Mouse (Mus musculus) spleen, adult 18-20 months (tissue): ENCODE results near the gene Tgif1.
A peak's percentile ranks its signal among the peaks of the same experiment; 100 is the strongest.

Experiments used
- DNase-seq, 2 experiments: peaks; one replicate each; pipeline ENCODE4 v3.0.0; 2022; ENCODE audit warnings: mixed read lengths in 2 of 2

Tgif1 gene

GRCm38 (mm10) chr17:70866029-70866428, 12.7 kb upstream of the Tgif1 start:
- no peak for DNase-seq

DNA sequence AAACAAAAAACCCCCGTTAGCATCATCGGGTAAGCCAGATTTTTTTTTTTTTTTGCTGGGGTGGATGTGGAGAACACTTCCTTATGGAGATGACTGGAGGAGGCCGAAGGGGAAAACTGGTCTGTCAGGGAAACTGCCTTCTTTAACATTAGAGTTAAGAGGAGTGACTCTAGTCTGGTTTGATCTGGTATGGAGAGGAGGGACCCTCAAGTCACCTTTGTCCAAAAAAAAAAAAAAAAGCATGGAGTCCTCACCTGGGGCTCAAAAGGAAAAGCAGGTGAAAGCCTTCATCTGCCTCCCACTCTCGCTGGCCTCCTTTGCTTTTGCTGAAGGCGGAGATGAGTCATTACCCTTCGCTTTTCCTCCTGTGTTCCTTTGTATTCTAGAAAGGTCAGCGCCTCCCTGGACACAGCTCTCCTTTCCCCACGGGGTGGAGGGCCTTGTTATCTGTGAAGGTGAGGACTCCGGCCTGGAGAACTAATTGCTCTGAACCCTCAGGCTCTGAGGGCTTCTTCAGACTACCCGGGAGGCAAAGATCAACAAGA, 11.8 kb upstream of the Tgif1 start:
- no peak for DNase-seq

- no peak for DNase-seq
These were observed 11.3 kb upstream of the Tgif1 start for GRCm38 (mm10) chr17:70864645-70865044.

- no peak for DNase-seq
These were observed 10.8 kb upstream of the Tgif1 start for GRCm38 (mm10) chr17:70864117-70864516.

GRCm38 (mm10) chr17:70858814-70859213, 5.5 kb upstream of the Tgif1 start:
- DNase-seq = no peak

DNA sequence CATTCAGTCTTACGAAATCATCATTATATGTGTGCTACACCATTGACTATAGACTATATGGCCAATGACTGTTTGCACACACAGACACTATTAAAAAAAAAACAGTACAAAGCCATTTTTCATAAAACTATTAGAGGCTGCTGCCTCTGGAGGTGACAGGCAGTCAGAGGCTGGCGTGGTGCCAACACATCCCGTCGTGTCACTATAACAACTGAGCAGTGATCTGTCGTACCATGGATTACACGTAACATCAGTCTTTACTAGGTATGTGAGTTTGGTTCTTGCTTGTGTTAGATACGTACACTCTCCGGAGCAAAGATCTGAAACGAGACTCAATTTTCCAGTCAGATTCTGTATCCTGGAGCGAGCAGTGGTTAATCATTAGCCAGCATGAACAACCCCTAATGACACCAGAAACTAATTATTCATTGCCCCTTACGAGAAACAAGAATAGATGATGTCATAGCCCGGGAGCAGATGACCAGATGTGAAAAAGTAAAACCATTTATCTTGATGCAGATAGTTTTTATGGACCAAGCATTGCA, 3.6 kb upstream of the Tgif1 start:
- DNase-seq = no peak

DNA sequence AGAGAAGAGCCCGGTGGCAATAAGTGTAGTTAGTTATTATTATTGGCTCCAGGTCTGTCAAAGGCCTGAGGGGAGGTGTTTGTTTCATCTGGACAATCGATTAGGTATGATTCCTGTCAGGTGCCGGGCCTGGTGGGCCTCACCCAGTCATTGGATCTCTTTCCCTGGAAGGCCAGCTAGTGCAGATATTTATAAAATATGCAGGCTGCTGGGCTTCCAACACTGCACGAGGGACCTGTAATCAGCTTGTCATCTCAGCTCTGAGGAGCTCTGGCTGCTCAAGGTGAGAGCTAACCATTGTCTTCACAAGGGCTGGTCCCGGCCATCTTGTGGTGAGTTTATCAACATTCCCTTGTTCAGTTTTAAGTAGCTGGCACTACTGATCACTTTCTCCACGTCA, 675 bp upstream of the Tgif1 start:
- DNase-seq = no peak

DNA sequence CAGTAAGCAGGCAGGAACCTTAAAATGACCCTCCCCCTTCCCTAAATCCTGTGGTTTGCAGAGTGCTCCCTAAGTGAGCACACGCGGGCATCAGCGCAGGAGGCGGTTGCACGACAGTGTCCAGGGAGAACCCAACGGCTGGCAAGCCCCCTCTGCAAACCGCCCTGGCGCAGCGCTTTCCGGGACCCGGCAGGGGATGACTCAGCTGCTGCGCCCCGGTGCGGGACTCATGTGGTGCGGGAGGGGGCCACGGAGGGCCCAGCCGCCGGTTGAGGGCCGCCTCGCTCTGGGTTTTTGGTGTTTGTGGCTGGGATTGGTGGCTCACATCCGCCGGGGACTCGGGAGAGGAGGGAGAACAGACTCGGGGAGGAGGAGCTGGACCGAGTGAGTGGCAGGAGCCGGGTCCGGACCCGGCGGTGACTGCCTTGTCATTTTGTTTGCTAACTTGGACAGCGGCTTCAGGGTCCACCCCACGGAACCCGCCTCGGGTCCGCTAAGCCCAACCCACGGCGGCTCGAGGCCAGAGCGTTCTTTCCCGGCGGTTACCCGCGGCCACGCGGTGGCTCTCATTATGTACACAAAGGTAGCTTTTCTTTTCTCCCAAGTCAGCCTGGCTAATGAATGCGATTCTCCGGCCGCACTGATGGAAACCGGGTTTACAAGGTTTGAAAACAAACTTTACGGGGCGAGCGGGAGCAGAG, 510 bp downstream of the Tgif1 start:
- peak; percentile 58 to 63 for DNase-seq

- peak; percentile 69 to 79 for DNase-seq
These were observed 1.2 kb downstream of the Tgif1 start for GRCm38 (mm10) chr17:70852011-70852685.

DNA sequence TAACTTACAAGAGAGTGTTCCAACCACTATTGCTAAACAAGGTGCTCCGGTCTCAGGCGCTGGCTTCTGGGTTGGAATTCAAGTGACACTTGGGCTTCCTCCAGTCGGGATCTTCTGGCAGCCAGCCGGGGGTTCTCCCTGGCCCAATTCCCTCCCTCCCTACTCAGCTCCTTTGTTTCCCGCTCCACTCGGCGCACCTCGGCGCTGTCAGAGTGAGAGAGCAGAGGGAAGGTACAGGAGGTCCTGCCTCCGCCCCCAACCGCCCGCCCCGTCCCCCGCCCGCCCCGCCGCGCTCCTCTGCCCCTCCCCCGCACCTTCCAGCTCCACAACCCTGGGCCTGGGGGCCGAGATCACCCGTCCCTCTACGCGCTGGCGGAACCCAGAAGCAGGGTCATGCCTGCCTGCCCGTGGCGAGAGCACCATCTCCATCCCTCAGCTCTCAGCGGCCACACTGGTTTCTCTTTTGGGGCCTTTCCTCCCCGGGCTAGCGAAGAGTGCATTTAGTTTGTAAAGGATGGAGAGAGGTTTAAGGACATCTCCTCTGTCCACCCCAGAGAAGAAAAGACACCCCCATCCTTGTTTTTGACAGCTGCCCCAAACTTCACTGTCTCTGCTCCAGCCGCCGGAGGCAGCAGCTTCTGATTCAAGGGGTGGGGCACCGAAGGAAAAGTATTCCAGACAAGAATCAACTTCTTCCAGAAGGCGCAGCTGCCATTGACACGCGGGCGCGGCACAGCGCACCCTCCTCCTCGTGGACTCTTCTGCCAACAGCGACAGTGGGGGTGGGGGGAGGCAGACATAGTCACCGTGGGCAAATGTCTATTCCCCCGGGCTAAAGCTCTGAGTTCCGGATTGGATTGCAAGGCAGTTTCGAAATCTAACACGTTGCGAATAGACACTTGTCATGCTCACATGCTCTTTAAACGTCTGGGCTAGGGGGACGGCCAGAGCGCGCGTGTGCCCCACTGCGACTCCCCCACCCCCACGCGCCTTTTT, 2.1 kb downstream of the Tgif1 start:
- peak; percentile 62 to 70 for DNase-seq

- DNase-seq = peak; percentile 46 to 62
These were observed 2.9 kb downstream of the Tgif1 start for GRCm38 (mm10) chr17:70850233-70850995.

- peak; percentile 74 to 84 for DNase-seq
These were observed 3.7 kb downstream of the Tgif1 start for GRCm38 (mm10) chr17:70849399-70850232.

DNA sequence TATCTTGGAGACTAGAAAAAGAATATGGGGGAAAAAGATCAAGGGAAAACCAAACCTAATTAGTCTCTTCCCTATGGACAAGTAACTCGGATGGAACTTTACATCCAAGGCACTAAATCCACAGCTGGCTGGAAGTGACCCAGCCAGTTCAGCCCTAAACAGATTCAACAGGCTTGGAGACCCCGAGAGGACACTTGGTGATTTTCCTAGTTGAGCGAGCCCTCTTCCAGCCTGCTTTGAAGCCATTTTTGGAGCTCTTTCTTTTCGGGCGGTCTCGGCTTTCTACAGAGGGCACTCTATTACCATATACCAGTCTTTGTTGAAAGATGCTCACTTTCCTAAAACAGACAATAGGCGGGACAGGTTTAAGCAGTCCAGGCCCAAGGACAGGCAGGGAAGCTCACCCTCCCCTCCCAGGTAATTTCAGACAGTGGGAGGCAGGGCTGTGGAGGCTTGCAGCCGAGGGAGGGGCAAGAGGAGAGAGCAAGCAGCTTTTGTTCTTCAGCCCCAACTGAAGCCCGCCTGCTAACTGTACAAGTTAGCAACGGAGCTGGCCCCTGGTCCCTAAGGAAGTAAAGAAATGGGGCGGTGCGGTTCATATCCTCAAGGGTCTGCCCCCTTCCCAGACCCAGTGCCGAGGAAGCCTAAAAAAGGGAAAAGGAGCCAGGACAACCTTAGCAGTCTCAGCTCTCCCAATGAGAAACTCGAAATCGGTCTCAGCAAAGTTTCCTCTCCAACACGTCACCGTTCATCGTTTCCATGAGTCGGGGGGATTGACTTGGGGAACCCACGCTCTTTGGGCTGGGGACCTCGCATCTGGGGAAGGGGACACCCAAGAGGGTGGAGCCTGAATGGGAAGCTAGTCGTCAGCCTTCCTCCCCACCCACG, 4.6 kb downstream of the Tgif1 start:
- DNase-seq = peak; percentile 17 to 44

DNA sequence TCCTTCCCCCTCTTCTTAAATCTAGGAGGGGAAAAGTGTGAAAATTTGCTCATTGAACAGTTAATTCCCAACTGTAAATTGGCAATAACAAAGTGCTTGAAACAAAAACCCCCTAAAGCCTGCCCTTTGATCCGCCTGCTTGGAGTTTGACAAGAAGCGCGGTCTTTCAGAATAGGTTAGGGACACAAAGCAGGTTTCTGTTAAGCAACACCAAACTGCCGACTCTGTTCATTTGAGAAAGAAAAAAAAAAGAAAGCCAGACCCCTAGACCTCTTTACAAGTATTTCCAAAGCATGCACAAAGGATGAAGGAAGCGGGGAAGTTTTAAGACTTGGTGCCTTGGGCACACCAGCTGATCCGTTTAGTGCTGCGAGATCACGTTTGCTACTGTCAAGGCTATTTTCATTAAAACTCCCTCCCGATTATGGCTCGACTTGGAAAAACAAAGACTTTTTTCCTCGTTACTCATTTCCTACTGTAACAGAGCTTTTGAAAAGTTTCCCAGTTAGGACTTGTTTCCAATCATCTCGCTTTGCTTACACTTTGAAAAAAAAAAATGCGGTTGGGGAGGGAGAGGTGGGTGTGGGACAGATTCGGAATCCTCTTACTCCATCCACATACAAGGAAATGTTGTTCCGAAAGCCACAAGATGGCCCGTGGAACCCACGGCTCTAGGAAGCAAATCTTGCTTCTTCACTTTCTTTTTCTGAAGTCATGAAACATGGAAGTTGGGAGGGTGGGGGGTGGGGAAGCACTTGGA, 5.4 kb downstream of the Tgif1 start:
- no peak for DNase-seq

DNA sequence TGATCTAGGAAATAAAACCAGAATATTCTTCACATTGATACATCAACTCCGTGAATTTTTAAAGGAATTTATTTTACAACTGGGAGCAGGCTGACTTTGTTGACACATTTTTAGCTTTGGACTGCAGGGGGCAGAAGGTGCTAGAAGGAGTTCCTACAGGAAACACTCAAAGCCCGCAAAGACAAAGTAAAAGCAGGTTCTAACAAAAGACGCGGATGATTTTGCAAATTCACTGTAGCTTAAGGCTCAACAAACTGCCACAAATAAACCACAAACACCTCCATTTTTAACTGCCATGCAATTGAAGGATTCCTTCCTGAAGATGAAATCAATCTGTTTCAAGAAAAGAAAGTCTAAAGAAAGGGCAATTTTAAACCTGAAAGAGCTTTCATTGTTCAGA, 6.3 kb downstream of the Tgif1 start:
- peak in 1 of 2 experiments; percentile 53 for DNase-seq

- no peak for DNase-seq
These were observed 7.2 kb downstream of the Tgif1 start for GRCm38 (mm10) chr17:70846111-70846644.

GRCm38 (mm10) chr17:70845543-70845942, 7.8 kb downstream of the Tgif1 start:
- DNase-seq = no peak

- no peak for DNase-seq
These were observed 8.4 kb downstream of the Tgif1 start for GRCm38 (mm10) chr17:70844971-70845370.

- DNase-seq = no peak
These were observed 10.1 kb downstream of the Tgif1 start for GRCm38 (mm10) chr17:70843252-70843651.
